Mouse (Mus musculus) testis, adult 2 months (tissue): ENCODE results near the gene Rph3al.

ENCODE experiments used
- CTCF ChIP-seq: fragments of 200-500 bp; IDR thresholded peaks from 2 replicates; pipeline ENCODE4 v1.5.1; 2012; ENCODE audit warnings: low read depth, mild to moderate bottlenecking, inconsistent platforms, low read length, moderate library complexity; ENCODE audit not compliant: control insufficient read depth, insufficient read depth, insufficient replicate concordance
- POLR2A ChIP-seq: fragments of 200-500 bp; IDR thresholded peaks from 2 replicates; pipeline ENCODE4 v1.6.1; 2012; ENCODE audit warnings: low read depth, mild to moderate bottlenecking, inconsistent platforms, low read length, moderate library complexity; ENCODE audit not compliant: control insufficient read depth

DNA sequence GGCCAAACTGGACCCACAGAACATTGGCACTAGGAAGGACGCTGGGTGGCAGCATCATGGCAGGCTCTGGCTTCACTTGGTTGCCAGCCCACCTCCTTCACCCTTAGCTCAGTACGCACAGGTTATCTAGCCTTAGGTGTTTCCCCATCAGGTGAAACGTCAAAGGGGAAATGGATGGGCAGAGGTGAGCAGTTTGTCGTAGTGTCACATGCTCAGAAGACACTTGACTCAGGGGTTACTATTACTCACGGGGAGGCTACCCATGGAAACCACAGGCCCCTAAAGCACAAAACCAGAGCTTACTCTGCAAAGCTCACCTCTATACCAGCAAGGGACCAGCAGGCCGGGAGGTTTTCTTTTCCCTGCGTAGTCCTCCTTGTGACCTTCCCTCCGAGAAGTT lies 59.8 kb downstream of the Rph3al start:
- TF ChIP-seq POLR2A (no peak), CTCF (no peak)
